Mouse (Mus musculus): ENCODE data around the gene Gm9837.

GRCm38 (mm10) chr11:53489421-53489820 lies 19.1 kb upstream of the Gm9837 start:
- TF ChIP-seq CTCF (IDR thresholded peaks at IDR 0.05) = no peak
- no peak for TF ChIP-seq EP300 (IDR thresholded peaks at IDR 0.05)
